ENCODE assay signal across 8 mouse cellular contexts in genomic region chr2:78048706-78049055, GRCm38 (mm10).
DNase-seq lines count a peak whose midpoint lies in the region; ATAC-seq and TF ChIP-seq lines count a peak whose summit lies in the region.

No protein-coding gene starts in this region.

- WGBS in kidney, postnatal 0 days: 48% methylated on average over 6 of the region's 6 CpGs
- 5% methylated on average over 6 of the region's 6 CpGs for WGBS in cerebellum, adult 2 months
- WGBS in forebrain, postnatal 0 days: 50% methylated on average over 6 of the region's 6 CpGs
- 60% methylated on average over 6 of the region's 6 CpGs for WGBS in limb, embryonic 15.5 days
- WGBS in stomach, embryonic 16.5 days: 48% methylated on average over 6 of the region's 6 CpGs

- 0 out of 2 replicates have a peak overlapping the region, but pooled peaks have one; percentile 13 for H3K4me3 ChIP-seq in kidney, postnatal 0 days (replicated peaks; ENCODE audit: low read depth, low read length)
- H3K4me3 ChIP-seq in cerebellum, adult 2 months (replicated peaks; ENCODE audit: insufficient read depth, low read depth, low read length): peak overlapping the region; percentile 61
- peak overlapping the region; percentile 24; the same call in 1 of the 2 replicates for H3K4me3 ChIP-seq in forebrain, postnatal 0 days (ENCODE audit: low read depth, low read length)
- H3K4me3 ChIP-seq in limb, embryonic 15.5 days: no peak overlapping the region
- H3K4me3 ChIP-seq in stomach, embryonic 16.5 days (replicated peaks; ENCODE audit: low read length): peak overlapping the region; percentile 26; the same call in 1 of the 2 replicates

- H3K9ac ChIP-seq in kidney, postnatal 0 days (ENCODE audit: low read depth, low read length): no peak overlapping the region
- H3K9ac ChIP-seq in forebrain, postnatal 0 days: peak overlapping the region; percentile 3; the same call in 1 of the 2 replicates
- H3K9ac ChIP-seq in limb, embryonic 15.5 days: no peak overlapping the region
- H3K9ac ChIP-seq in stomach, embryonic 16.5 days (ENCODE audit: low read length): no peak overlapping the region

- no peak for TF ChIP-seq POLR2A in cerebellum, adult 2 months (IDR thresholded peaks at IDR 0.05; ENCODE audit: borderline replicate concordance, insufficient read depth, low read length)

- H3K27ac ChIP-seq in kidney, postnatal 0 days: no peak overlapping the region
- peak overlapping the region; percentile 81 for H3K27ac ChIP-seq in cerebellum, adult 2 months (ENCODE audit: insufficient read depth, low read length)
- no peak overlapping the region for H3K27ac ChIP-seq in forebrain, postnatal 0 days (ENCODE audit: low read depth, low read length)
- H3K27ac ChIP-seq in limb, embryonic 15.5 days: no peak overlapping the region
- H3K27ac ChIP-seq in stomach, embryonic 16.5 days (ENCODE audit: low read length): no peak overlapping the region

- TF ChIP-seq CTCF in kidney, postnatal 0 days (IDR thresholded peaks at IDR 0.05; ENCODE audit: low read depth): no peak
- no peak for TF ChIP-seq CTCF in cerebellum, adult 2 months (IDR thresholded peaks at IDR 0.05; ENCODE audit: borderline replicate concordance, insufficient read depth, low read depth, low read length)
- TF ChIP-seq CTCF in forebrain, postnatal 0 days (IDR thresholded peaks at IDR 0.05; ENCODE audit: low read depth): no peak

- ATAC-seq in kidney, postnatal 0 days (replicated peaks; ENCODE audit: low FRiP score, low read depth): no peak
- 0 out of 2 replicates have a peak, but pooled peaks have one; percentile 10 for ATAC-seq in forebrain, postnatal 0 days
- no peak for ATAC-seq in limb, embryonic 15.5 days (ENCODE audit: insufficient number of reproducible peaks, low FRiP score, low TSS enrichment, low read depth)
- ATAC-seq in stomach, embryonic 16.5 days (ENCODE audit: insufficient read depth, low FRiP score): 0 out of 2 replicates have a peak, but pooled peaks have one; percentile 18
- no peak for ATAC-seq in monocyte, adult 5-6 weeks (replicated peaks; ENCODE audit: insufficient number of reproducible peaks, low FRiP score, low TSS enrichment, poor library complexity, severe bottlenecking)
- no peak for ATAC-seq in activated CD4-positive, CD25-positive, alpha-beta regulatory T cell, adult 4 months

- no peaks in the 10 kb centered on the region for H3K27me3 ChIP-seq in kidney, postnatal 0 days (ENCODE audit: insufficient read depth, low read length)
- no peaks in the 10 kb centered on the region for H3K27me3 ChIP-seq in cerebellum, adult 2 months (ENCODE audit: control insufficient read depth, insufficient read depth, low read length)
- H3K27me3 ChIP-seq in forebrain, postnatal 0 days (ENCODE audit: insufficient read depth, low read length): no peaks in the 10 kb centered on the region
- peaks cover 6% of the 10 kb centered on the region; the same call in 1 of the 2 replicates for H3K27me3 ChIP-seq in limb, embryonic 15.5 days
- no peaks in the 10 kb centered on the region for H3K27me3 ChIP-seq in stomach, embryonic 16.5 days (ENCODE audit: control insufficient read depth, insufficient read depth, low read length)

- peak; percentile 9 for DNase-seq in kidney, postnatal 0 days (ENCODE audit: low spot score)
- no peak for DNase-seq in kidney, adult 9 months
- DNase-seq in cerebellum, adult 2 months: no peak
- no peak for DNase-seq in forebrain, postnatal 0 days

- H3K9me3 ChIP-seq in kidney, postnatal 0 days (replicated peaks; ENCODE audit: low read length): no peaks in the 10 kb centered on the region
- no peaks in the 10 kb centered on the region for H3K9me3 ChIP-seq in forebrain, postnatal 0 days (ENCODE audit: low read length)
- no peaks in the 10 kb centered on the region for H3K9me3 ChIP-seq in limb, embryonic 15.5 days
- H3K9me3 ChIP-seq in stomach, embryonic 16.5 days (replicated peaks; ENCODE audit: control insufficient read depth, low read length): no peaks in the 10 kb centered on the region

- H3K36me3 ChIP-seq in kidney, postnatal 0 days (ENCODE audit: insufficient read depth, low read length): no peaks in the 10 kb centered on the region
- no peaks in the 10 kb centered on the region for H3K36me3 ChIP-seq in forebrain, postnatal 0 days (ENCODE audit: insufficient read depth)
- H3K36me3 ChIP-seq in limb, embryonic 15.5 days: no peaks in the 10 kb centered on the region
- H3K36me3 ChIP-seq in stomach, embryonic 16.5 days (ENCODE audit: control insufficient read depth, insufficient read depth, low read length): no peaks in the 10 kb centered on the region

- peak overlapping the region; percentile 52 for H3K4me2 ChIP-seq in kidney, postnatal 0 days (ENCODE audit: low read length)
- peak overlapping the region; percentile 48 for H3K4me2 ChIP-seq in forebrain, postnatal 0 days (ENCODE audit: low read depth)
- H3K4me2 ChIP-seq in limb, embryonic 15.5 days: peak overlapping the region; percentile 42
- peak overlapping the region; percentile 60 for H3K4me2 ChIP-seq in stomach, embryonic 16.5 days (ENCODE audit: low read depth, low read length)

- H3K4me1 ChIP-seq in kidney, postnatal 0 days (replicated peaks; ENCODE audit: insufficient read depth, low read length): peaks cover 6% of the 10 kb centered on the region
- H3K4me1 ChIP-seq in cerebellum, adult 2 months (ENCODE audit: control insufficient read depth, insufficient read depth, low read length): no peaks in the 10 kb centered on the region
- H3K4me1 ChIP-seq in forebrain, postnatal 0 days (ENCODE audit: insufficient read depth): no peaks in the 10 kb centered on the region; the same call in 1 of the 2 replicates
- peaks cover 11% of the 10 kb centered on the region; the same call in 1 of the 2 replicates for H3K4me1 ChIP-seq in limb, embryonic 15.5 days
- H3K4me1 ChIP-seq in stomach, embryonic 16.5 days (ENCODE audit: control insufficient read depth, insufficient read depth, low read length): peaks cover 12% of the 10 kb centered on the region

Comparison
In these comparisons a context has a peak if more than half of its experiments do, and no peak if none do; other contexts are left out.
1. ATAC-seq: peak in forebrain, postnatal 0 days (single experiment) and stomach, embryonic 16.5 days (single experiment); none in kidney, postnatal 0 days (single experiment), limb, embryonic 15.5 days (single experiment), monocyte, adult 5-6 weeks (single experiment) and activated CD4-positive, CD25-positive, alpha-beta regulatory T cell, adult 4 months (single experiment).
2. Peak in every context shown above with its lines, with median percentiles within 50 percentile points of each other: H3K4me2 ChIP-seq.